Mouse (Mus musculus): ENCODE measurements around the gene Ing1. TPM values are rescaled to one million over a fixed set of nuclear protein-coding genes. Genes with fewer than 3 reads are reported as not detected.

Ing1 gene
- polyA plus RNA-seq, 1 experiment from 2014 or later, result 49.1 TPM

DNA sequence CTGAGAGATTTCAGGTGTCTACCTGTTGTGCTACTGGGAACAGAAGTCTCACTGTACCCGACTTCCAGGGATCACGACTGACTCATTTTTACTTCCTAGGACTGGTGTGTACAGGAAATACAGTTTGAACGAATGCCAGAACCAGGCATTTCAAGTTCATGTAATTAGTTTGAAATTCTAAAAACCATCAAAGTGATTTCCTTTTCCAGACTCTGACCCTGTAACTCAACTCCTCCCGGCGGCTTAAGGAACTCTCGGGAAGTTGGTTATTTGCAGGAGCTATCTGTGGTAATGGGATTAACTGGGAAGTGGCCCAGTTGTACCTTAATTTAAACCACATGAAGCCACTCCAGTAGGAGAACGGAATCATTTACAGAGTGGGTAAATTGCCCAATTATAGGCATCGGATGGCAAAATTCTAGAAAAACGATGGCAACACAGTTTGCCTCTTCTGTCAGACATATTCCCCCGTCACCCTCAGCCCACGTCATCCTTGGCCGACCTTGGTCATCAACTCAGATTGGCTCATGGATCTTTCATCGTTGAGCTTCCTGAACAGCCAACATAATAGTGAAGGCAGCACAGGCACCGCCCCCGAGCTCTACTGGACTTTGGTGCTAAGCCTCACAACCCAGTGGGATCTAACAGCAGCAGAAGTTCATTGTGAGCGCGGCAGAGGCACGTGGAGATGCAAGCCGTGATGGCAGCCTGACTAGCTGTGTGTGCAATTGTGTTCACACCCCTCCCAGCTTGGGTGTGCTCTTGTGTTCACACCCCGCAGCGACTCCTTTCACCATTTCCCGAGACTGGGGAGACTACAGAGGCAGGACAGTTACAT is 14.1 kb downstream of the Ing1 start:
- peaks cover 3% of the 10 kb centered on the region; the same call in 1 of the 2 replicates for H3K9me3 ChIP-seq (replicated peaks; ENCODE audit: control insufficient read depth, low read length)
- no peak overlapping the region for H3K9ac ChIP-seq (ENCODE audit: low read length)
- 88% methylated on average over 22 of the region's 22 CpGs for WGBS
- peaks cover 25% of the 10 kb centered on the region for H3K36me3 ChIP-seq (ENCODE audit: control insufficient read depth, insufficient read depth, low read length)
- no peak overlapping the region for H3K4me2 ChIP-seq (ENCODE audit: low read length)
- no peak overlapping the region for H3K27ac ChIP-seq (ENCODE audit: low read depth, low read length)
- no peaks in the 10 kb centered on the region for H3K4me1 ChIP-seq (ENCODE audit: control insufficient read depth, insufficient read depth, low read length)
- ATAC-seq (no peak), DNase-seq (ENCODE audit: low spot score) (no peak)
- no peaks in the 10 kb centered on the region for H3K27me3 ChIP-seq (replicated peaks; ENCODE audit: control insufficient read depth, insufficient read depth, low read length)
- H3K4me3 ChIP-seq (ENCODE audit: low read depth, low read length), result no peak overlapping the region

DNA sequence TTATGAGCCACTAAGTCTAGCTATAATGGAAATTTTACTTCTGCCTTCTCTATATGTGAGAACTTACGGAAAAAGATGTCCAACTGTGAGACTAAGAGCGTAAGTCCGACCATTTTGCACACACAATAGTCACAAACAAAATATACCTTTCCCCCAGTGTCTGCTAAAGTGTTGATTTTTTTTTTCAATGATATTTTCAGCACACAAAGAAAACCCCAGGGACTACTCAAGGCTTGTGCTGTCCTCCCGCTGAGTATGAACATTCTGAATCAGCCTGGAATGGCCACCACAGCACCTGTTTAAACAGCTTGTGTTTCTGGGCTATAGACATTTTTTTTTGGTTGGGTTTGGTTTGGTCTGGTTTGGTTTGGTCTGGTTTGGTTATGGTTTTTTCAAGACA is 15.4 kb downstream of the Ing1 start:
- ATAC-seq (no peak), DNase-seq (ENCODE audit: low spot score) (no peak)
- Histone ChIP-seq H3K4me3 (ENCODE audit: low read depth, low read length) (no peak overlapping the region), H3K9me3 (replicated peaks; ENCODE audit: control insufficient read depth, low read length) (no peaks in the 10 kb centered on the region), H3K27ac (ENCODE audit: low read depth, low read length) (no peak overlapping the region), H3K4me2 (ENCODE audit: low read length) (no peak overlapping the region), H3K36me3 (ENCODE audit: control insufficient read depth, insufficient read depth, low read length) (peaks cover 14% of the 10 kb centered on the region), H3K27me3 (replicated peaks; ENCODE audit: control insufficient read depth, insufficient read depth, low read length) (no peaks in the 10 kb centered on the region), H3K9ac (ENCODE audit: low read length) (no peak overlapping the region), H3K4me1 (ENCODE audit: control insufficient read depth, insufficient read depth, low read length) (no peaks in the 10 kb centered on the region)
- WGBS, result 97% methylated on average over 4 of the region's 4 CpGs

DNA sequence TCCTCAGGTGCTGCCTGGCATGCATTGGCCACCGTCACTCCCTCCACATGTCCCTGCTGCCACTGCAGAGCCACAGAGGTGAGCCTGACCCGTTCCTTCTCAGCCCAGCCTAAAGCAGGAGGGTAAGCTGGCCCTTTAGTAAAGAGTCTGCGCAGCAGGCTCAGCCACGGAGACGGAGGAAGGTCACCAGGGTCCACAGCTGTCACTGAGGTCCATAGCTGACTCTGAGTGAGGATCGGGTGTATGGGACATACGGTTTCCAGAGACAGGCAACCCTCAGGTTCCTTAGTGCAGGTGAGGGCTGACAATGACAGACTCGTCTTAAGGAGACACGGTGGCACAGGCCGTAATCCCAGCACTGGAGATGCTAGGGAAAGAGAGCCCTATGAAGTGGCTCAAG is 16.6 kb downstream of the Ing1 start:
- H3K4me2 ChIP-seq (ENCODE audit: low read length), result no peak overlapping the region
- ATAC-seq, result no peak
- 0 out of 2 replicates have a peak, but pooled peaks cover 3% of the 10 kb centered on the region for H3K4me1 ChIP-seq (ENCODE audit: control insufficient read depth, insufficient read depth, low read length)
- H3K4me3 ChIP-seq (ENCODE audit: low read depth, low read length), result no peak overlapping the region
- H3K27me3 ChIP-seq (replicated peaks; ENCODE audit: control insufficient read depth, insufficient read depth, low read length), result no peaks in the 10 kb centered on the region
- H3K36me3 ChIP-seq (ENCODE audit: control insufficient read depth, insufficient read depth, low read length), result peaks cover 11% of the 10 kb centered on the region
- WGBS, result 91% methylated on average over 10 of the region's 10 CpGs
- no peak overlapping the region for H3K9ac ChIP-seq (ENCODE audit: low read length)
- no peak for DNase-seq (ENCODE audit: low spot score)
- H3K27ac ChIP-seq (ENCODE audit: low read depth, low read length), result no peak overlapping the region
- H3K9me3 ChIP-seq (replicated peaks; ENCODE audit: control insufficient read depth, low read length), result no peaks in the 10 kb centered on the region

DNA sequence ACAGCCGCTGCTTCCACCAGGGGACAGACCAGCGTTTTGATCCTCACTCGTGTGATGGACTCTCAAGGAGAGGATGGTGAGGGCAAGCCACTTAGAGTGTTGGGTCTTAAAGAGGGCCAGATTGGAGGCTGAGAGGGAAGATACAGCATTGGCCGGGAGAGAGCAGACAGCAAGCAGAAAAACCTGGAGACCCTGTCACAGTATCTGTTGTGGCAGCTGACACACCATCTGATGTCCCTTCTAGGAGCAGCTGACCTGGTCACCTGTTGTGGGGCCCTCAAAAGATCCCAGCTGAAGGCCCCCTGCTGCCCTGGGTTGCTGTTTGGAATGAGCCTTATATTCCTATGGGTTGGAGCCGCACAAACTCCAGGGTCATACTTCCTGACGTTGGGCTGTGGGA is 17.1 kb downstream of the Ing1 start:
- Histone ChIP-seq H3K4me1 (ENCODE audit: control insufficient read depth, insufficient read depth, low read length) (0 out of 2 replicates have a peak, but pooled peaks cover 3% of the 10 kb centered on the region), H3K27ac (ENCODE audit: low read depth, low read length) (no peak overlapping the region), H3K27me3 (replicated peaks; ENCODE audit: control insufficient read depth, insufficient read depth, low read length) (no peaks in the 10 kb centered on the region), H3K9me3 (replicated peaks; ENCODE audit: control insufficient read depth, low read length) (no peaks in the 10 kb centered on the region), H3K4me2 (ENCODE audit: low read length) (no peak overlapping the region), H3K36me3 (ENCODE audit: control insufficient read depth, insufficient read depth, low read length) (0 out of 2 replicates have a peak, but pooled peaks cover 9% of the 10 kb centered on the region), H3K4me3 (ENCODE audit: low read depth, low read length) (no peak overlapping the region), H3K9ac (ENCODE audit: low read length) (no peak overlapping the region)
- no peak for ATAC-seq
- WGBS, result 79% methylated on average over 6 of the region's 6 CpGs
- DNase-seq (ENCODE audit: low spot score), result no peak

DNA sequence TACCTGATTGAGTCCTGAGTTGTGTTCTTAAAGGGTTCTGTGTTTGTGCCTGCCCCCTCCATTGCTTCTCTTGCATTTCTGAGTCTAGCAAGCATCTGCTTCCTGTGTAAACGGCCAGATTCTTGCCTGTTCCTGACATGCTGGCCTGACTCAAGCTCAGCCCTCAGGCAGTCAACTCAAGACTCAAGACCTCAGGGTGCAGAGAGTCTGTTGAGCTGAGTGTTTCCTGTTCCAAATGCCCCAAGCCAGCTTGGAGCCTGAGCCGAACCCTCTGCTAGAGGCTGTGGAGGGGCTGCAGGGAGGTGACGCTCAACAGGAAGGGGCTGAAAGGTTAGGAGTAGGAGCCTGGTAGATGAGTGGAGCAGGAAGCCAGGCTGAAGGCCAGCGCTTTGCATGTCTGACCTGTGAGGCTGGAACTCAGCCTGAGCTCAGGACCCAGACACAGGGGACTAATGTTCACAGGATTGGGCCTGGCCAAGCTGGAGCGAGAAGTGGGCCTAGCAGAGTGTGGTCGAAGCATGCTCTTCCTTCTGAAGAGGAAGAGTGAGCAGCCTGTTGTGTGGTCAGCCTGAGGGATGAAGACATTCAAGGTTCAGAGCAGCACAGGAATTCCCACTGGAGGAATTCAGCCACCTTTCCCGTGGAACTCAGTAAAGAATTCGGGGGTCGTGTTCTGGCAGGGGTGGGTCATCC is 19.7 kb downstream of the Ing1 start:
- no peaks in the 10 kb centered on the region for H3K9me3 ChIP-seq (replicated peaks; ENCODE audit: control insufficient read depth, low read length)
- H3K4me1 ChIP-seq (ENCODE audit: control insufficient read depth, insufficient read depth, low read length), result 0 out of 2 replicates have a peak, but pooled peaks cover 3% of the 10 kb centered on the region
- DNase-seq (ENCODE audit: low spot score) (no peak), ATAC-seq (no peak)
- no peak overlapping the region for H3K27ac ChIP-seq (ENCODE audit: low read depth, low read length)
- H3K4me2 ChIP-seq (ENCODE audit: low read length), result no peak overlapping the region
- WGBS, result 84% methylated on average over 9 of the region's 9 CpGs
- H3K27me3 ChIP-seq (replicated peaks; ENCODE audit: control insufficient read depth, insufficient read depth, low read length), result no peaks in the 10 kb centered on the region
- no peak overlapping the region for H3K4me3 ChIP-seq (ENCODE audit: low read depth, low read length)
- no peaks in the 10 kb centered on the region for H3K36me3 ChIP-seq (ENCODE audit: control insufficient read depth, insufficient read depth, low read length)
- no peak overlapping the region for H3K9ac ChIP-seq (ENCODE audit: low read length)

DNA sequence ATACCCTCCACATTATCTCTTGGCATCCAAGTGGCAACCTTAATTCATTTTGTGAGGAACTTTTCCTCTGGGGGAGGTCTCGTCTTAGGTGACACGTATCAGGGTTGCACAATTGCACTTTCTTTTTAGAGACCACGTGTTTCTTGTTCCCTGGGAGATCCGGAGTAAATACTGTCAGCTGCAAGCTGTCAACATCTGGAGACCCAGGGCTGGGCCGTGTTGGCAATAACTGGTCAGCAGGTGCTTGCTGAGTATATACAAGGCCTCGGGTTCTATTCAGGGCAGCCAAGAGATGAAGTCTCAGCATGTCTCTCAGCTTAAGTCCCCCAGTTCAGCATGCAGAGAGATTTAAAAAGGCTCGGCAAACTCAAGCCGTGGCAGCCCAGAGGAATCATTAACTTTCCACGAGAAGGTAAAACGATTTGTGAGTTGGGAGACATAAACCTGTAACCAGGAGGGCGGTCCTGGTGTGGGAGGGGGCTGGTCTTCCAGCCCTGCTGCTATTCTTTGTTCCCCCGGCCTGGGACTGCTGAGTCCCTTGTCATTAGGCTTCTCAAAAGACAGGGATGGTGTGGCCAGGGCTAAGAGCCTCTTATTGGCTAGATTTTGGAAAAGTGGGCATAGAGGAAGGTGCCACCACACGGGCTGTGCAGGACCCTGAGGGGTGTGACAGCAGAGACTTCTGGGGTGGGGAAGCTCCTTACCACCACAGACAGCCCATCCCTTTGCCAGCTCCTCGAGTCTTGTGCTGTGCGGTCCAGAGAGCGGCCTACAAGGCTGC is 20.4 kb downstream of the Ing1 start:
- no peak overlapping the region for H3K27ac ChIP-seq (ENCODE audit: low read depth, low read length)
- H3K9me3 ChIP-seq (replicated peaks; ENCODE audit: control insufficient read depth, low read length), result no peaks in the 10 kb centered on the region
- H3K4me2 ChIP-seq (ENCODE audit: low read length), result no peak overlapping the region
- no peak for ATAC-seq
- no peaks in the 10 kb centered on the region for H3K36me3 ChIP-seq (ENCODE audit: control insufficient read depth, insufficient read depth, low read length)
- no peak for DNase-seq (ENCODE audit: low spot score)
- 52% methylated on average over 16 of the region's 16 CpGs for WGBS
- no peak overlapping the region for H3K9ac ChIP-seq (ENCODE audit: low read length)
- H3K4me1 ChIP-seq (ENCODE audit: control insufficient read depth, insufficient read depth, low read length), result 0 out of 2 replicates have a peak, but pooled peaks cover 3% of the 10 kb centered on the region
- H3K27me3 ChIP-seq (replicated peaks; ENCODE audit: control insufficient read depth, insufficient read depth, low read length), result no peaks in the 10 kb centered on the region
- H3K4me3 ChIP-seq (ENCODE audit: low read depth, low read length), result no peak overlapping the region

DNA sequence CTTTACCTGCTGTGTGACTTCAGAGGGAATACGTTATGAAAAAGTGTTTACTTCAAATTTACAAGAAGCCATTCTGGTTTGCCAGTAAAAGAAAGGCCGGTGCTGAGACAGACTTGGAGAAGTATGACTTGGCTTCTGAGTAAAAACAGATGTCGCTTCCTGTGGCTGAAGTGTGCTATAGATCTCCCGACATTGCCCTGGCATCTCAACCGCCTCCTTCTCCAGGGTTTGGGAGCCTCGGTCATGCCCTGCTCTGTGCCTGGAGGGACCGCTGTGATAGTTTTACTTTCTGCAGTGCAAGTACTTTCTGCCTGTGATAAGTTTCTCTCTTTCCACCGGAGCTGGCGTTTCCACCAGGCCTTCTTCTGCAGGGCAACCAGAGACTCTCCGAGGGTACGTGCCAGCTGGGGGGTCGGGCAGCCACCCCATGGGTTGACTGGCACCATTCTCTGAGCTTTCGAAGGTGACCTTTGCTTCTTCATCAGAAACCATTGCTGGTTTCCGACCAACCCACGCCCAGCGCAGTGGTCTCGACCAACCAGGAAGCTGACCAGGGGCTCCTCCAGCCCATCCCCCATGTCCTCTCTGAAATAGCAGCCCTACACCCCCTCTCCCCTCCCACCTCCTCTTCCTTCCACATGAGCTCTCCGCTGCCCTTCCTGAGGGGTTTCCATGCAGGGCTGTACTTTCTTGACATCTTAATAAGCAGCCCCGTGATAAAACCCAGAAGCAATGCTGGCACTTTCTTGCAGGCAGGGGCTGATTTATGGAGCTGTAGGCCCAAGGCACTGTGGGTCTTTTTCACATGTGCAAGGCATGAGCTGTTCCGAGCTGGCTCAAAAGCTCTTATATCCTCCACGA is 30.4 kb downstream of the Ing1 start:
- Histone ChIP-seq H3K4me1 (ENCODE audit: control insufficient read depth, insufficient read depth, low read length) (no peaks in the 10 kb centered on the region), H3K27ac (ENCODE audit: low read depth, low read length) (no peak overlapping the region), H3K9me3 (replicated peaks; ENCODE audit: control insufficient read depth, low read length) (no peaks in the 10 kb centered on the region), H3K4me2 (ENCODE audit: low read length) (no peak overlapping the region), H3K27me3 (replicated peaks; ENCODE audit: control insufficient read depth, insufficient read depth, low read length) (no peaks in the 10 kb centered on the region), H3K4me3 (ENCODE audit: low read depth, low read length) (no peak overlapping the region), H3K9ac (ENCODE audit: low read length) (no peak overlapping the region), H3K36me3 (ENCODE audit: control insufficient read depth, insufficient read depth, low read length) (no peaks in the 10 kb centered on the region)
- ATAC-seq (no peak), DNase-seq (ENCODE audit: low spot score) (no peak)
- WGBS, result 90% methylated on average over 21 of the region's 21 CpGs

DNA sequence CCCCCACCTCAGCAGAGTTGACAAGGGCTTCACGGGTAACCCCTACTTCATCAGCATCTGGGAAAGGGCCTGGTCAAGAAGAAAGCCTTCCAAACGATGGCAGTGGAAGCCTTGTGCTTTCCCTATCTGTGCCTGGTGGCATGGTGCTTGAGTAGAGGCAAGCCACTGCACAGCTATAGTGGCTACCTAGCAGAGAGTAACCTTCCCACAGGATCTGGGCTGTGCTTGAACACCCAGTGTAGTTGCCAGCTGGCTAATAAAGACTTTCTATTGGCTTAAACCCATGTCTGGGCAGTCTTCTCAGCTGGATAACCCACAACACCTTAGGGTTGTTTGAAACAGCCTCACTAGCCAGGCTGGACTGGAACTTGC is 31.0 kb downstream of the Ing1 start:
- no peaks in the 10 kb centered on the region for H3K27me3 ChIP-seq (replicated peaks; ENCODE audit: control insufficient read depth, insufficient read depth, low read length)
- no peak overlapping the region for H3K4me3 ChIP-seq (ENCODE audit: low read depth, low read length)
- H3K36me3 ChIP-seq (ENCODE audit: control insufficient read depth, insufficient read depth, low read length), result no peaks in the 10 kb centered on the region
- H3K9me3 ChIP-seq (replicated peaks; ENCODE audit: control insufficient read depth, low read length), result no peaks in the 10 kb centered on the region
- H3K4me2 ChIP-seq (ENCODE audit: low read length), result no peak overlapping the region
- DNase-seq (ENCODE audit: low spot score), result no peak
- ATAC-seq, result no peak
- H3K27ac ChIP-seq (ENCODE audit: low read depth, low read length), result no peak overlapping the region
- no peaks in the 10 kb centered on the region for H3K4me1 ChIP-seq (ENCODE audit: control insufficient read depth, insufficient read depth, low read length)
- H3K9ac ChIP-seq (ENCODE audit: low read length), result no peak overlapping the region
- WGBS, result 88% methylated on average over 2 of the region's 2 CpGs
